Mouse (Mus musculus): ENCODE data around the gene Cox11.

The Cox11 gene

GRCm38 (mm10) chr11:90637440-90638311, at the start of gene Cox11, which contains the start of gene Stxbp4:
Gene Cox11 (plus strand): TSS chr11:90638173.
Gene Stxbp4 (minus strand): TSS chr11:90638084.
- peak; percentile 95 for DNase-seq

- no peak for DNase-seq
Measured at GRCm38 (mm10) chr11:90590996-90591395, 47.0 kb upstream of the Cox11 start.

- DNase-seq: no peak
Measured at GRCm38 (mm10) chr11:90595826-90596225, 42.1 kb upstream of the Cox11 start.

GRCm38 (mm10) chr11:90603066-90603465, 34.9 kb upstream of the Cox11 start:
- no peak for DNase-seq

- DNase-seq: no peak
Measured at GRCm38 (mm10) chr11:90612118-90612517, 25.9 kb upstream of the Cox11 start.

- no peak for DNase-seq
Measured at GRCm38 (mm10) chr11:90614743-90615142, 23.2 kb upstream of the Cox11 start.

- no peak for DNase-seq
Measured at GRCm38 (mm10) chr11:90616431-90616830, 21.5 kb upstream of the Cox11 start.

GRCm38 (mm10) chr11:90622044-90622443, 15.9 kb upstream of the Cox11 start:
- DNase-seq: no peak

GRCm38 (mm10) chr11:90622500-90622899, 15.5 kb upstream of the Cox11 start:
- DNase-seq: no peak

GRCm38 (mm10) chr11:90623477-90623876, 14.5 kb upstream of the Cox11 start:
- DNase-seq: no peak

- DNase-seq: no peak
Measured at GRCm38 (mm10) chr11:90625174-90625573, 12.8 kb upstream of the Cox11 start.

GRCm38 (mm10) chr11:90627751-90628150, 10.2 kb upstream of the Cox11 start:
- DNase-seq: no peak

GRCm38 (mm10) chr11:90632480-90632879, 5.5 kb upstream of the Cox11 start:
- no peak for DNase-seq

- no peak for DNase-seq
Measured at GRCm38 (mm10) chr11:90634661-90635060, 3.3 kb upstream of the Cox11 start.

GRCm38 (mm10) chr11:90638312-90638830, 398 bp downstream of the Cox11 start:
- peak; percentile 16 for DNase-seq

- DNase-seq: no peak
Measured at GRCm38 (mm10) chr11:90649777-90650176, 11.8 kb downstream of the Cox11 start.

GRCm38 (mm10) chr11:90650231-90650885, 12.4 kb downstream of the Cox11 start:
- no peak for DNase-seq

GRCm38 (mm10) chr11:90652603-90653002, 14.6 kb downstream of the Cox11 start:
- no peak for DNase-seq

- no peak for DNase-seq
Measured at GRCm38 (mm10) chr11:90657527-90657926, 19.6 kb downstream of the Cox11 start.

GRCm38 (mm10) chr11:90660662-90661061, 22.7 kb downstream of the Cox11 start:
- no peak for DNase-seq

GRCm38 (mm10) chr11:90663052-90663451, 25.1 kb downstream of the Cox11 start:
- no peak for DNase-seq

- DNase-seq: no peak
Measured at GRCm38 (mm10) chr11:90663618-90664297, 25.8 kb downstream of the Cox11 start.

- DNase-seq: no peak
Measured at GRCm38 (mm10) chr11:90664345-90664986, 26.5 kb downstream of the Cox11 start.

Data from layer of hippocampus, adult 9-11 months (tissue).